Mouse (Mus musculus) embryonic facial prominence, embryonic 11.5 days (tissue): ENCODE measurements around the gene Polr3a. TPM values are rescaled to one million over a fixed set of nuclear protein-coding genes. Genes with fewer than 3 reads are reported as not detected.
"Not testable (repeated sequence)": the region's sequence is repeated elsewhere in the genome, so short reads cannot be mapped to it uniquely, and the experiment has no call there.

Experiments used
- ATAC-seq: fragments of 200-750 bp; cut with Nextera tagmentation; replicated peaks from 2 replicates; pipeline ENCODE4 v1.8.0; 2017; ENCODE audit warnings: low read depth; ENCODE audit not compliant: insufficient number of reproducible peaks, low FRiP score, low TSS enrichment
- DNase-seq: peaks from one replicate; pipeline ENCODE4 v3.0.0-alpha.2; 2015; ENCODE audit warnings: low spot score
- H3K27ac ChIP-seq: fragments of 300-500 bp; sonication (generic); replicated peaks from 2 replicates; pipeline ENCODE4 v1.5.1; 2014; ENCODE audit warnings: mild to moderate bottlenecking, low read depth, low read length, control low read depth
- H3K27me3 ChIP-seq: fragments of 300-500 bp; sonication (generic); 2 replicates; pipeline ENCODE4 v1.6.1; 2014; ENCODE audit warnings: mild to moderate bottlenecking, low read length, moderate library complexity, mixed read lengths; ENCODE audit not compliant: control insufficient read depth, insufficient read depth
- H3K36me3 ChIP-seq: fragments of 300-500 bp; sonication (generic); replicated peaks from 2 replicates; pipeline ENCODE4 v1.6.1; 2014; ENCODE audit warnings: low read depth, mild to moderate bottlenecking, low read length, moderate library complexity, mixed read lengths; ENCODE audit not compliant: control insufficient read depth, insufficient read depth
- H3K4me1 ChIP-seq: fragments of 300-500 bp; sonication (generic); 2 replicates; pipeline ENCODE4 v1.6.1; 2014; ENCODE audit warnings: low read length, mixed read lengths; ENCODE audit not compliant: control insufficient read depth, insufficient read depth
- H3K4me2 ChIP-seq: fragments of 300-500 bp; sonication (generic); 2 replicates; pipeline ENCODE4 v1.6.1; 2014; ENCODE audit warnings: low read depth, mild to moderate bottlenecking, control low read depth, low read length, moderate library complexity
- H3K4me3 ChIP-seq: fragments of 300-500 bp; sonication (generic); 2 replicates; pipeline ENCODE4 v1.5.1; 2014; ENCODE audit warnings: low read depth, low read length, control low read depth
- H3K9ac ChIP-seq: fragments of 300-500 bp; sonication (generic); replicated peaks from 2 replicates; pipeline ENCODE4 v1.6.1; 2014; ENCODE audit warnings: mild to moderate bottlenecking, control low read depth, low read length
- H3K9me3 ChIP-seq: fragments of 300-500 bp; sonication (generic); replicated peaks from 2 replicates; pipeline ENCODE4 v1.6.1; 2016; ENCODE audit warnings: mild to moderate bottlenecking, low read length, inconsistent platforms, mixed read lengths; ENCODE audit not compliant: control insufficient read depth
- WGBS: fragments of 180-500 bp; shearing (Covaris S2); extraction: QIAGEN DNeasy Blood & Tissue Kit; methylation state at CpG from one replicate; pipeline ENCODE4 v1.1.7; 2014; 5-methylcytosine and 5-hydroxymethylcytosine counted together
- polyA plus RNA-seq: library from polyadenylated mRNA; unstranded; fragments of >200 nt; fragmentation: Nextera tagmentation; extraction: Ambion mirVana; gene quantifications from 2 replicates; pipeline ENCODE4 v1.2.1, GENCODE M21; 2014

Gene Polr3a
- polyA plus RNA-seq, 1 experiment from 2014 or later, result 17.3 TPM

DNA sequence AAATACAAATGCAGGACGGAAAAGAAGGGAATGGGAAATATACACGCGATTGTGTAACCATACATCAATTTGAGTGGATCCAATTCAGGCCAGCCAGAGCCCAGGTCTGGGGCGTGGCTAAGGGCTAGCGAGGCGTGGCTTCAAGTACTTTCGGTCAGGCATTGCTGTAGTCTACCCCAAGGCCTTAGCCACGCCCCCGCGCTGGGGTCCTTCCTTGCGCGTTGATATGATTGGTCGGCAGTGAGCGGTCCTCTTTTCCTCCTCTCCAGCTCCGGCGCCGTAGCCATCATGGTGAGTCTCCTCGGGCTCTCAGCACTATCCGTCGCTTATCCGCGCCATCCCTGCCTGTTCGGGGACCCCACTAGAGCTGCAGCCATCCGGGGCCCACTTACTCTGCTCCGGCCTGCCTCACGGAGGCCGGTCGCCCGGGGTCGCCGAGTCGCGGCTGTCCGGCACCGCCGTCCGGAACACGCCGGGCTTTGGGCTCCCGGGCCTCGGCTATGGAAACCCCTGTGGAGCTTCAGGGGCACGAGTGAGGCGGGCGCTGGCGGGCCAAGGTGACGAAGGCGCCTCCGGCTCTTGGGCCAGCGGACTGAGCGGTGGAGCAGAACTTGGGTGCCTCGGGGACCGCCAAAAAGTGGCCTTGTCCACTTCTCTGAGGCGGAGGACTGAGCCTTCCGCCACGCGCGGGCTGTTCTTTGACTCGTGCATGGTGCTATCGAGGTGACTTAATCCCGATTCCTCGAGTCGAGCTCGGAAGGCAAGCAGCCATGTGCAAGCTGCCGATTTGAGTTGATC, 3.8 kb upstream of the Polr3a start:
- Histone ChIP-seq H3K4me1 (peaks cover 2% of the 10 kb centered on the region; the same call in 1 of the 2 replicates), H3K27ac (peak overlapping the region; percentile 60), H3K36me3 (peaks cover 12% of the 10 kb centered on the region), H3K9ac (peak overlapping the region; percentile 99), H3K27me3 (no peaks in the 10 kb centered on the region), H3K4me2 (peak overlapping the region; percentile 73), H3K4me3 (peak overlapping the region; percentile 97), H3K9me3 (no peaks in the 10 kb centered on the region)
- ATAC-seq, result peak; percentile 87
- DNase-seq, result peak; percentile 97
- under 1% methylated on average over 64 of the region's 64 CpGs for WGBS

DNA sequence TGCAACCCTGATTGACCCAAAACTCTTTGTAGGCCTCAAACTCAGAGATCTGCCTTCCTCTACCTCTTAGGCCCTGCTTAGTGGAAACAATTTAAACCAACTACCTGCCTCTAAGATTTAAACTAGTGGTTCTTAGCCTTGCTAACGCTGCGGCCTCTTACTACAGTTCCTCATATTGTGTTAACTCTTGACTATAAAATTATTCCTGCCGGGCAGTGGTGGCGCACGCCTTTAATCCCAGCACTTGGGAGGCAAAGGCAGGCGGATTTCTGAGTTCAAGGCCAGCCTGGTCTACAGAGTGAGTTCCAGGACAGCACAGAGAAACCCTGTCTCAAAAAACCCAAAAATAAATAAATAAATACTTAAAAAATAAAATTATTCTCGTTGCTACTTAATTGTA, 2.9 kb upstream of the Polr3a start:
- H3K27me3 ChIP-seq, result not testable (repeated sequence)
- WGBS, result 89% methylated on average over 7 of the region's 7 CpGs

DNA sequence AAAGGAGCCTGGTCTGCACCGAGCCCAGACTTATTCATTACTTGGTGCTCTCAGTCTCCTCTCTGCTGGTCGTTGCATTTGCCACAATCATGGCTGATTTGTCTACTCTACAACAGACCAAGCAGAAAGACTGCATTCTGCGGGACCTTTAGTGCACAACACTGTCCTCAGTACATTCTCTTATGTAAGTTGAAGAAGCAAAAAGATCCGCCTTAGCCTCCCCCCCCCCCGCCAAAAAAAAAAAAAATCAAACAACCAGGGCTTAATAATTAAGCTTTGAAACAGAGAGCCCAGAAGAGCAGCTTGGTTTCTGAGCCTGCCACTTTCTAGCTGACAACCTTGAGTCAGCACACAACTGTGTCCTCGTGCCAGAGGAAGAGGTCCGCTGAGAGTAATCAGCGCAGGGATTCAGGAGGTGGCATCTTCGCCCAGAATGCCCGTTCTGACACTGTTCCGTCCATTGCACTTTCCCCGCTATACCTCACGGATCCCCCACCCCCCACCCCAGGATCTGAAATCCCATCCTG, 554 bp downstream of the Polr3a start:
- ATAC-seq, result no peak
- peaks cover 2% of the 10 kb centered on the region; the same call in 1 of the 2 replicates for H3K4me1 ChIP-seq
- H3K27me3 ChIP-seq, result no peaks in the 10 kb centered on the region
- H3K36me3 ChIP-seq, result peaks cover 2% of the 10 kb centered on the region
- no peak overlapping the region for H3K27ac ChIP-seq
- no peaks in the 10 kb centered on the region for H3K9me3 ChIP-seq
- peak overlapping the region; percentile 77 for H3K9ac ChIP-seq
- DNase-seq, result no peak
- 6% methylated on average over 13 of the region's 13 CpGs for WGBS
- peak overlapping the region; percentile 65 for H3K4me2 ChIP-seq
- H3K4me3 ChIP-seq, result peak overlapping the region; percentile 84

More for the DNA sequence above, 2.9 kb upstream of the Polr3a start:
- not testable (repeated sequence) for DNase-seq, H3K4me2 ChIP-seq, ATAC-seq, H3K4me1 ChIP-seq, H3K27ac ChIP-seq, H3K9me3 ChIP-seq, H3K9ac ChIP-seq, H3K4me3 ChIP-seq
- peaks cover 12% of the 10 kb centered on the region for H3K36me3 ChIP-seq

DNA sequence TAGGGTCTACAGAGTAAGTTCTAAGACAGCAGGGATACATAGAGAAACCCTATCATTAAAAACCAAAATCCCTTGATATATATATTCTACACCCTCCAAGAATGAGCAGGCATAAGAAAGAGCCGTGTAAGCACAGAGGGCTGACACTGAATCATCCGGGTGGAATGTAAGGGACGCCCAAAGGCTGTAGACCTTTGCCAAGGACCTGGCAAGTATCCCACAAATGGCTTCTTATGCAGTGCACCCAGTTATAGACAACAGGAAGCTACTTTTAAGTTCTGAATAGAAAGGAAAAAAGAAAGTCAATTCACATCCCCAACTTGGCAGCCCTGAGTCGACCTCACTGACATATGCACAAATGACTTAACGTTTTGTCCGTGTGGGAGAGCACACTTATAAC, 18.1 kb downstream of the Polr3a start:
- WGBS, result 96% methylated on average over 6 of the region's 6 CpGs
- H3K27me3 ChIP-seq, result no peaks in the 10 kb centered on the region

DNA sequence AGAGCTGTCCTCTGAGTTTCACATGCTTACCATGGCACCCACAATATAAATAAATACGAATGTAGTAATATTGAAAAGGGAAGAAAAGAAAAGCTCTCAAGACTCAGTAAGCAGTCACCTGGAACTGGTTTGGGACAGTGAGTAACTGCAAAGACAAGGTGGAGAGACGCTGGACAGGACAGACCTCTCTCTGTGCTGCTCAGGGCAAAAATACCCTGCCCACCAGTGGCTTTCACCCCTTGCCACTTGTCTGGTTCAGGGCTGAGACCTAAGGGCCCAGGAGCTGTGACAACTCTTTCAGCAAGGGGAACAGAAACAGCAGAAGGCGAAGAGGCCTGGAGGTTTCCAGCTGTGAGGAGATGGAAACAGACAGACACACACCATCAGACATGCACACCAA, 28.7 kb downstream of the Polr3a start:
- no peak overlapping the region for H3K4me2 ChIP-seq
- no peak for ATAC-seq
- 86% methylated on average over 3 of the region's 3 CpGs for WGBS
- no peak overlapping the region for H3K9ac ChIP-seq
- no peak for DNase-seq
- no peaks in the 10 kb centered on the region for H3K4me1 ChIP-seq
- H3K27me3 ChIP-seq, result no peaks in the 10 kb centered on the region
- H3K27ac ChIP-seq, result no peak overlapping the region
- peaks cover 10% of the 10 kb centered on the region for H3K36me3 ChIP-seq
- no peak overlapping the region for H3K4me3 ChIP-seq
- no peaks in the 10 kb centered on the region for H3K9me3 ChIP-seq

More for the DNA sequence above, 18.1 kb downstream of the Polr3a start:
- Histone ChIP-seq H3K4me2 (no peak overlapping the region), H3K4me3 (no peak overlapping the region), H3K9me3 (no peaks in the 10 kb centered on the region), H3K4me1 (no peaks in the 10 kb centered on the region), H3K9ac (no peak overlapping the region), H3K27ac (no peak overlapping the region), H3K36me3 (peaks cover 4% of the 10 kb centered on the region)
- ATAC-seq (no peak), DNase-seq (no peak)

DNA sequence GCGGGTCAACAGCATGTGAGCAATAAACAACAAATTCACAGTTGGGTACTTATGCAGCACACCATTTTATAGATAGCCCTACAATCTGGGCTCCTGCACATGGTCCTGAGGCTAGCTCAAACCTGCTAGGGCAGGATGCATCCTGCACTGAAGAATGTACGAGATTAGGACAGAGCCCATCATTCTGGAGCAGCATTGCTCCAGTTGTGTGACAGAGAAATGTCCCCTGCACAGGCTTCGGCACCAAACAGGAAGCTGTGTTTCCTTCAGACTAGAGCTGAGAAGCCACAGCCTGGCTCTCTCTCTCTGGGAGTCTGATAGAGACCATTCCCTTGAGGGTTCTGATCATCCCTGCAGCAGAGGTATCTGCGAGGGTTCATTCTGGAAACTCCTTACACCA, 43.3 kb downstream of the Polr3a start:
- not testable (repeated sequence) for ATAC-seq, H3K27me3 ChIP-seq, H3K4me1 ChIP-seq, H3K9me3 ChIP-seq, DNase-seq, H3K36me3 ChIP-seq, H3K4me2 ChIP-seq, H3K4me3 ChIP-seq, H3K27ac ChIP-seq, H3K9ac ChIP-seq
- WGBS, result 86% methylated on average over 4 of the region's 4 CpGs

Other genes starting within 250 kb of the Polr3a start
- 35.9 and 36.0 TPM in 2 replicates for gene Dlg5, start 241.1 kb downstream of the Polr3a start, polyA plus RNA-seq
- not detected in 2 replicates for gene E330034G19Rik, start 193.8 kb downstream of the Polr3a start, polyA plus RNA-seq
- 1,210 and 1,350 TPM in 2 replicates for gene Rps24, start 67 bp upstream of the Polr3a start, polyA plus RNA-seq